Mouse (Mus musculus): ENCODE data around the gene Unc13d. TPM values are rescaled to one million over a fixed set of nuclear protein-coding genes. Genes with fewer than 3 reads are reported as not detected.
"Not testable (repeated sequence)": the region's sequence is repeated elsewhere in the genome, so short reads cannot be mapped to it uniquely, and the experiment has no call there.

Unc13d gene
- 0.97 and 1.1 TPM in 2 replicates for polyA plus RNA-seq (2012; rRNA removed)

DNA sequence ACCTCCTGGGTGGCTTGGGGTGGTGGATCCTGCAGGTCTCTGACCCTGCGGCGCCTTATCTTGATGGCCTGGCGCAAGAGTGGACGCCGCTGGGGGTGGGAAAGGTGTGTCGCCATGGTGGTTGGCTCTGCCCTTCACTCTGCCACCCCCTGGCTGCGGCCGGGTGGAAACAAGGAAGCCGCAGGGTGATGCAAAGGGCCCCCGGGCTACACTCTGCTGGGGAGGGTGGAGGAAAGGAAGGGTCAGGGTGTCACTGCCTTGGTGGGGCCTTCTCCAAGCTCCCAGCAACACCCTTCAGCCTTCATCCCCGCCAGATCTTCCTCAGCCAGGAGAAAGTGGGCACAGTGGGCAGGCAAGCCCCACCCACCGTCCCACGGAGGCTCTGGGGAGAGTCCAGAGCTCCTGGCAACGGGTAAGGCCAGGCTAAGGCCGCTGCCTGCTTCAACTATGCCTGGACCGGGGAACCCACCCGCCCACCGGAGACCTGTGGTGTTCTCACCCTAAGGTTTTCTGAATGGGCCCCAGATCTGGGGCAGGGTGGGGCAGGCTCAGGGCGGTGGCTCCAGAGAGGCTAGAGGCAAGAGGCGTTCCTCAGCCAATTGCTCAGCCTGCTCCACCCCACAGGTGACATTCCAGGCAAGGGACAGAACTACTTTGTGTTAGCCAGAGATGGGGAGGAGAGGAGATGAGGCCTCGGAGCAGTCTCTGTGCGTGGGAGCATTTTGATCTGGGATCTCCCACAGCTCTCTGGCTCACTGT is at the start of gene Unc13d:
Gene Unc13d (minus strand): TSS at position 516 of the 759 bp plus-strand sequence.
- no peak for TF ChIP-seq CTCF (IDR thresholded peaks at IDR 0.05; ENCODE audit: borderline replicate concordance, extremely low read depth, insufficient read depth, insufficient read length)
- no peak for TF ChIP-seq POLR2A (IDR thresholded peaks at IDR 0.05; ENCODE audit: borderline replicate concordance, extremely low read depth, insufficient read depth, insufficient read length, poor library complexity, severe bottlenecking)
- no peak for DNase-seq (ENCODE audit: low read depth)

- DNase-seq (ENCODE audit: low read depth): no peak
- TF ChIP-seq CTCF (IDR thresholded peaks at IDR 0.05; ENCODE audit: borderline replicate concordance, extremely low read depth, insufficient read depth, insufficient read length) (no peak), POLR2A (IDR thresholded peaks at IDR 0.05; ENCODE audit: borderline replicate concordance, extremely low read depth, insufficient read depth, insufficient read length, poor library complexity, severe bottlenecking) (no peak)
Observed at GRCm38 (mm10) chr11:116126261-116126660, 48.5 kb upstream of the Unc13d start.

DNA sequence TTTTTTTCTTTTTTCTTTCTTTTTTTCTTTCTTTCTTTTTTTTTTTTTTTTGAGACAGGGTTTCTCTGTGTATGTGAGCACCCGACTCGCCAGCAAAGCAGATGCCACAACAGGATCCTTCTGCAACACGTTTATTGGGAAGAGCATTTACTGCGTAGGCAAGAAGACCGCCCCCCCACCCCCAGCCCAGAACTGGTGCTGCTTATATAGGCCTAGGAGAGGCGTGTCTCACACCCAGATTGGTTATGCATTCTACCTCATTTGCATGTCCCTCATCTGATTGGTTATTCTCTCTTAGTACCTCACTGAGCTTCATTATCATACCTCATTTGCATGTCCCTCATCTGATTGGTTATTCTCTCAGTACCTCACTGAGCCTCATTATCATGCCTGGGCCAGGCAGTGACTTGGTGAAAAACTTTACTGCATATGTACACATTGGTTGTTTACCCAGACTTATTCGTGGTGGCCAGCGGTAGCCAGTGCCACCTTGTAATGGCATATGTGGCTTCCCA is 44.0 kb upstream of the Unc13d start:
- DNase-seq (ENCODE audit: low read depth): not testable (repeated sequence)

GRCm38 (mm10) chr11:116117819-116118218 is 40.1 kb upstream of the Unc13d start:
- no peak for DNase-seq (ENCODE audit: low read depth)
- TF ChIP-seq POLR2A (IDR thresholded peaks at IDR 0.05; ENCODE audit: borderline replicate concordance, extremely low read depth, insufficient read depth, insufficient read length, poor library complexity, severe bottlenecking) (no peak), CTCF (IDR thresholded peaks at IDR 0.05; ENCODE audit: borderline replicate concordance, extremely low read depth, insufficient read depth, insufficient read length) (no peak; the same call in 1 of the 2 replicates)

GRCm38 (mm10) chr11:116117241-116117640 is 39.5 kb upstream of the Unc13d start:
- no peak for DNase-seq (ENCODE audit: low read depth)
- TF ChIP-seq POLR2A (IDR thresholded peaks at IDR 0.05; ENCODE audit: borderline replicate concordance, extremely low read depth, insufficient read depth, insufficient read length, poor library complexity, severe bottlenecking) (no peak), CTCF (IDR thresholded peaks at IDR 0.05; ENCODE audit: borderline replicate concordance, extremely low read depth, insufficient read depth, insufficient read length) (no peak)

DNA sequence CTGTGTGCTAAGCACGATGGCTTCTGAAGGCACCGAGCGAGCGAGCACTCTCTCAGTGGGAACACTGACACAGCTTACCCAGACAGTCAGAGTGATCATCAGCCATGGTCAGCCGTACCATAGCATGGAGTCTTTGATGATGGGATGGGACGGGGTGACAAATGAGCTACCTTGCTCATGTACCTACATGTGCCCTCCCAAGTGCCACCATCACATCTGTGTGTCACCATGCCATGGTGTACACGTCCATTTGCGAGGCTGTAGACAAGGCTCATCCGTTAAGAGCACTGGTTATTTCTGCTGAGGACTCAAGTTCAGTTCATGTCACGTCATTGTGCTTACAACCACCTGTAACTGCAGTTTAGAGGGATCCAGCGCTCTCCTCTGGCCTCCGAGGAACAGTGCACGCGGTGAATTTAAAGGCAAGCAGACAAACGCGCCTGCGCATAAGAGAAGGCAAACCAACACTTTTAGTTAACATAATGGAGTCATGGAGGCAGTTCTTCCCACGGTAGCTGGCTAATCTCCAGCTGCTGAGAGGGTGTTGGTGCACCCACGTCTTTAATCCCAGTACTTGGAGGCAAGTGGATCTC is 33.9 kb upstream of the Unc13d start:
- no peak for DNase-seq (ENCODE audit: low read depth)
- TF ChIP-seq POLR2A (IDR thresholded peaks at IDR 0.05; ENCODE audit: borderline replicate concordance, extremely low read depth, insufficient read depth, insufficient read length, poor library complexity, severe bottlenecking): no peak
- TF ChIP-seq CTCF (IDR thresholded peaks at IDR 0.05; ENCODE audit: borderline replicate concordance, extremely low read depth, insufficient read depth, insufficient read length): no peak

GRCm38 (mm10) chr11:116111067-116111466 is 33.3 kb upstream of the Unc13d start:
- no peak for DNase-seq (ENCODE audit: low read depth)
- 0 out of 2 replicates have a peak, but pooled peaks have one; percentile 4 for TF ChIP-seq CTCF (IDR thresholded peaks at IDR 0.05; ENCODE audit: borderline replicate concordance, extremely low read depth, insufficient read depth, insufficient read length)
- TF ChIP-seq POLR2A (IDR thresholded peaks at IDR 0.05; ENCODE audit: borderline replicate concordance, extremely low read depth, insufficient read depth, insufficient read length, poor library complexity, severe bottlenecking): no peak

- no peak for DNase-seq (ENCODE audit: low read depth)
- TF ChIP-seq CTCF (IDR thresholded peaks at IDR 0.05; ENCODE audit: borderline replicate concordance, extremely low read depth, insufficient read depth, insufficient read length): no peak
- TF ChIP-seq POLR2A (IDR thresholded peaks at IDR 0.05; ENCODE audit: borderline replicate concordance, extremely low read depth, insufficient read depth, insufficient read length, poor library complexity, severe bottlenecking): no peak
Observed at GRCm38 (mm10) chr11:116110540-116110939, 32.8 kb upstream of the Unc13d start.

DNA sequence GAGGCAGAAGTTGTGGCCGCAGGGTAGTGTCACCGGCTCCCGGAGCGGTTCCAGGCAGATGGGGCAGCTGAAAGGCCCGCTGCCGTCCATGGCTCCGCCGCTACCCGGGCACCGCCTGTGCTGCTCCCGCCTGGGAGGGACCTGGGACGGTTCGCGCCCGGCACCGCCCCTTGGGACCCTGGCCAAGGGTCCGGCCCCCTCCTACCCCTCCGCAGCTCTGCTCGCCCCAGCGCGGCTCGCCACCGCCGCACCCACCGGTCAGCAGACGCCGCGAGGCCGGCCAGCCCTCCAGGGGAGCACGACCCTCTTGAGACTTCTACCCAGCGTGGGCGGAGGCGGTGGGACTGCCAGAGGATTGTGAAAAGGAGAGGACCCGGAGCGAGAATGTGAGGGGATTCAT is 32.4 kb upstream of the Unc13d start:
- no peak for DNase-seq (ENCODE audit: low read depth)
- no peak for TF ChIP-seq POLR2A (IDR thresholded peaks at IDR 0.05; ENCODE audit: borderline replicate concordance, extremely low read depth, insufficient read depth, insufficient read length, poor library complexity, severe bottlenecking)
- no peak for TF ChIP-seq CTCF (IDR thresholded peaks at IDR 0.05; ENCODE audit: borderline replicate concordance, extremely low read depth, insufficient read depth, insufficient read length)

DNA sequence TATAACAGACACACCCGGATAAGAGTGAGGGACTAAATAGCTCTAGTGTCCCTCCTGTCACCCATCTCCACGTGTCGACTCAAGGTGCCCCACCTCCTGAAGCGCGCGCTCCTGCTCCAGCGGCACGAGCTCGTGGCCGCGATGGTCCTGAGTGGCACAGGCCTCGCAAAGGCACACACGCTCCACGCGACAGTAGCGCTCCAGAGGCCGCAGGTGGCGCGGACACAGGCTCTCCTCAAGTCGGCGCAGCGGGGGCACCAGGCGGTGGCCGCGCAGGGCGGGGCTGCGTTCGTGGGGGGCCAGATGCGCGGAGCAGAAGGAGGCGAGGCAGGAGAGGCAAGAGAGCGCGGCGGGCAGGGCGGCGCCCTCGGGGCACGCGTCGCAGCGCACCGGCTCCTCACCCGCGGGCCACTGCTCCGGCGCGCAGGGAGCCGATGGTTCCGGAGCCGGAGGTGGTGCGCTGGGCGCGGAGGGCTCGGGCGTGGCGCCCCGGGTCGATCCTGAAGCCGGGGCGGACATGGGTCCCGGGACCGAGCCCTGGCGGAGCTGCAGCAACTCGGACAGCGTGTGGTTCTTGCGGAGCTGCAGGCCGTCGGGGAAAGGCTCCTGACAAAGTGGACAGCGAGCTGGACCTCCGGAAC is 31.8 kb upstream of the Unc13d start:
- TF ChIP-seq CTCF (IDR thresholded peaks at IDR 0.05; ENCODE audit: borderline replicate concordance, extremely low read depth, insufficient read depth, insufficient read length) (no peak), POLR2A (IDR thresholded peaks at IDR 0.05; ENCODE audit: borderline replicate concordance, extremely low read depth, insufficient read depth, insufficient read length, poor library complexity, severe bottlenecking) (no peak)
- DNase-seq (ENCODE audit: low read depth): no peak

GRCm38 (mm10) chr11:116108464-116109137 is 30.8 kb upstream of the Unc13d start:
- no peak for DNase-seq (ENCODE audit: low read depth)
- TF ChIP-seq CTCF (IDR thresholded peaks at IDR 0.05; ENCODE audit: borderline replicate concordance, extremely low read depth, insufficient read depth, insufficient read length) (no peak), POLR2A (IDR thresholded peaks at IDR 0.05; ENCODE audit: borderline replicate concordance, extremely low read depth, insufficient read depth, insufficient read length, poor library complexity, severe bottlenecking) (no peak)
